Mouse (Mus musculus): ENCODE data around the gene 5830411N06Rik.

5830411N06Rik gene

GRCm38 (mm10) chr7:140247216-140247615 is at the start of gene 5830411N06Rik:
TSS of gene 5830411N06Rik (plus strand) at chr7:140247284.
- peak; percentile 13 for DNase-seq

GRCm38 (mm10) chr7:140201090-140201489 is 46.0 kb upstream of the 5830411N06Rik start:
- no peak for DNase-seq

GRCm38 (mm10) chr7:140205864-140206263 is 41.2 kb upstream of the 5830411N06Rik start, which contains the start of gene Olfr524:
TSS of gene Olfr524 (minus strand) at chr7:140205964.
- no peak for DNase-seq

GRCm38 (mm10) chr7:140206904-140207303 is 40.2 kb upstream of the 5830411N06Rik start:
- no peak for DNase-seq

- no peak for DNase-seq
These were observed 38.9 kb upstream of the 5830411N06Rik start for GRCm38 (mm10) chr7:140208153-140208552.

GRCm38 (mm10) chr7:140208677-140209076 is 38.4 kb upstream of the 5830411N06Rik start:
- DNase-seq, result no peak

- DNase-seq, result no peak
These were observed 33.2 kb upstream of the 5830411N06Rik start for GRCm38 (mm10) chr7:140213841-140214240.

- no peak for DNase-seq
These were observed 29.1 kb upstream of the 5830411N06Rik start, which contains the start of gene Cd163l1 for GRCm38 (mm10) chr7:140217967-140218366. TSS of gene Cd163l1 (plus strand) at chr7:140218267.

GRCm38 (mm10) chr7:140219268-140219667 is 27.8 kb upstream of the 5830411N06Rik start:
- no peak for DNase-seq

- no peak for DNase-seq
These were observed 26.7 kb upstream of the 5830411N06Rik start for GRCm38 (mm10) chr7:140220375-140220774.

GRCm38 (mm10) chr7:140224209-140224608 is 22.9 kb upstream of the 5830411N06Rik start:
- no peak for DNase-seq

GRCm38 (mm10) chr7:140228476-140228875 is 18.6 kb upstream of the 5830411N06Rik start:
- peak; percentile 82 for DNase-seq

- DNase-seq, result no peak
These were observed 16.1 kb upstream of the 5830411N06Rik start for GRCm38 (mm10) chr7:140231026-140231425.

GRCm38 (mm10) chr7:140233696-140234095 is 13.4 kb upstream of the 5830411N06Rik start:
- DNase-seq, result no peak

GRCm38 (mm10) chr7:140253780-140254299 is 6.8 kb downstream of the 5830411N06Rik start:
- DNase-seq, result no peak

- no peak for DNase-seq
These were observed 48.7 kb downstream of the 5830411N06Rik start for GRCm38 (mm10) chr7:140295746-140296145.

GRCm38 (mm10) chr7:140296876-140297275 is 49.8 kb downstream of the 5830411N06Rik start:
- DNase-seq, result no peak

- no peak for DNase-seq
These were observed 52.3 kb downstream of the 5830411N06Rik start for GRCm38 (mm10) chr7:140299416-140299815.

- no peak for DNase-seq
These were observed 72.8 kb downstream of the 5830411N06Rik start for GRCm38 (mm10) chr7:140319861-140320385.

- DNase-seq, result no peak
These were observed 73.5 kb downstream of the 5830411N06Rik start, which contains the start of gene Olfr525 for GRCm38 (mm10) chr7:140320558-140320957. TSS of gene Olfr525 (plus strand) at chr7:140320858.

GRCm38 (mm10) chr7:140321135-140321534 is 74.1 kb downstream of the 5830411N06Rik start:
- no peak for DNase-seq

GRCm38 (mm10) chr7:140329766-140330304 is 82.8 kb downstream of the 5830411N06Rik start:
- DNase-seq, result no peak

- DNase-seq, result no peak
These were observed 86.6 kb downstream of the 5830411N06Rik start, which contains the start of gene Olfr527 for GRCm38 (mm10) chr7:140333717-140334116. TSS of gene Olfr527 (plus strand) at chr7:140334017.
